Mouse (Mus musculus) monocyte, adult 5-6 weeks (primary cell): ENCODE data around the gene Ralb. TPM values are rescaled to one million over a fixed set of nuclear protein-coding genes. Genes with fewer than 3 reads are reported as not detected.
A peak's percentile ranks its signal among the peaks of the same experiment; 100 is the strongest.

Experiments
- ATAC-seq: fragments of 153-309, 156-312 bp; replicated peaks from 2 replicates; pipeline ENCODE4 v1.8.0; 2017; ENCODE audit warnings: mild to moderate bottlenecking; ENCODE audit not compliant: low TSS enrichment, insufficient number of reproducible peaks, severe bottlenecking, poor library complexity, low FRiP score
- total RNA-seq: library from RNA; stranded (forward); fragments of 200-1000, 200-491, 200-594 nt; gene quantifications from 3 replicates; pipeline ENCODE4 v1.2.3, GENCODE M21; 2017

Gene Ralb
- total RNA-seq, 1 experiment from 2014 or later, result 45.4 TPM

DNA sequence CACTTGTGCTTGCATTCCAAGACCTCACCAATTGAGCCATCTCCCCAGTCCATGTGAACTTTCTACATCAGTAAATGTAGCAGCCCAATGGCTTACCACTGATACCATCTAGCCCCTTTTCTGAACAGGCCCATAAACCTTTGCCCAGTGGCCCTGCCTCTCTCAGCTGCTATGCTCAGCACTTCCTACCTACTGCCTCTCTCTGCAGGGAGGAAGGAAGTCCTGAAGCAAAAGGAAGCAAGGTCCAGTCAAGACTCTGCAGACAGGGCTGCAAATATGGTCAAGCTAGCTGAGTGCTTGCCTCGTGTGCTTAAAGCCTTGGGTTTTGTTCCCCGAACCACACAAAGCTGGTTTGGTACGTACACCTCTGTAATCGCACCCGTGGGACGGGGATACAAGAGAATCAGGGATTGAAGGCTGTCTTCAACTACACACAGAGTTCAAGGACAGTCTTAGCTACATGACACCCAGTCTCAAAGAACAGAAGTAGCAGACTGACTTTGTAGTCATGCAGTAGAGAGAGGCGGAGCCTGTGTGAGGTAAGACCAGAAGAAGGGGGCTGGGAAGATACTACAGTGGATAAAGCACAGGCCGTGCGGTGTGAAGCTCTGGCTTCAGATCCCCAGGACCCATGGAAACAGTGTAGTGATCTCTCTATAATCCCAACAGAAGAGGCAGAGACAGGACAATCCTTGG lies 5.9 kb downstream of the Ralb start:
- no peak for ATAC-seq

DNA sequence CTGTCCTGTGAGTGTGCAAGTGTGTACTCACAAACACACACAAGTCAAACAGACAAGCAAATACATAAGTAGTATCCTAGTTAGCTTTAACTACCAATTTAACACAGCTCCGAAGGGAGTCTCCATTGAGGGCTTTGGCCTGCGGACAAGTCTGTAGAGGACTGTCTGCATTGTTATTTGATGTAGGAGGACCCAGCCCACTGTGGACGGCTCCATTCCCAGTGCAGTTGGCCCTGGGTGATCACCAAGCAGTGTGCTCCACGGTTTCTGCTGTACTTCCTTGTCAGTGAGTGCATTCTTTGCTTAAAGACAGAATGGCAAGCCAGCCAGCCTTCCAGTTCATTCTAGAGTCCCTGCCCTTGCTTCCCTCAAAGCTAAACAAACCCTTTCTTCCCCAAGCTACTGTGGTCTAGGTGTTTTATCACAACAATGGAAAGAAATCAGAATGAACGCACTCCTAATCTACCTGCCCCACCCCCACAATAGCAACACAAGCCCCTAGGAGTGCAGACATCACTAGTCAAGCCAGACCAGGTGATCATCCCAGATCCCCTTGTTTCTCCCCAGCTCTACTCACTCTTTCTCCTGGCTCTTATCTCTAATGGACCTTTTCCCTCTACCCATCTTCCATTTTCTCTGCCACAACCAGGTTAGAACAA lies 7.1 kb downstream of the Ralb start:
- no peak for ATAC-seq

DNA sequence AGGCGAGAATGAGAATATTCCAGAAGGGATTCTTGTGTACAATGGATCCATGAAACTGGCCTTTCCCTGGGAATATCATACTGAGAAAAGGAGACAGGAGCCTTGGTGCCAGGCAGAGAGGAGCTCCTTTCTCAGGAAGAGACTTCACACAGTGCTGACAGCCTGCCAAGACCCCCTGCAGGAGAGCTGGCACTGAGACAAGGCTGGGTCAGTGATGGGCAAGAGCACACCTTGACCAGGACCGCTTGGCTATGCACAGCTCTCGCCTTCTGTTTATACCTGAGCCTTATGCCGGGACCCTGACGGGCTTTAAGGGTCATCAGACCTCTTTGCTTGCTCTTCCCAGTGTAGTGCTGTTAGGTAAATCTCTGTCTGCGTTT lies 9.2 kb downstream of the Ralb start:
- ATAC-seq, result no peak

- ATAC-seq, result no peak
These were observed 9.7 kb downstream of the Ralb start for GRCm38 (mm10) chr1:119494712-119495395.

DNA sequence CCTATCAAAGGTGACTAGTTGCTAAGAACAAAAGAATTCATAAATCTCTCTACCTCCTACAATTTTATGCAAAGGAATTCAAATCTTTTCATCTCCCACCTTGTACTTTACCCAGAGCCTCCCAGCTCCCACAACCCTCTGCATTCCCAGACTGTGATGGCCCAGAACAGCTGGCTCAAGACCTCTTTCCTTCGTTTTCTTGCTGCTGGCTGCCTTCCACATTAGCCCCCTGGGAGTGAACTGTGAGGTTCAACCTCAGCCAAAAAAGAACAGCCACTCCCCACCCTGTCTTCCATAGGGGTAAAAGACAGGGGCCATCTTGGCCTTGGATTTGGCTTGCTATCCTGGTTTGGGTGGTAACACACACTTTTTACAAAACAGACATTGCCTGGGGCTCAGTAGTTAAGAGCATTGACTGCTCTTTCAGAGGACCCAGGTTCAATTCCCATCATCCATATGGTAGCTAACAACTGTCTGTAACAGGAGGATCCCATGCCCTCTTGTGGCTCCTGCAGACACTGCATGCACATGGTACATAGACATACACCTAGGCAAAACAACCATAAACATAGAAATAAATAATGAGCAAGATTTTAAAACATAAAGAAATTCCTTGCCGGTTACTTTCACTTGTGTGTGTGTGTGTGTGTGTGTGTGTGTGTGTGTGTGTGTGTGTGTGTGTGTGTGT lies 10.4 kb downstream of the Ralb start:
- no peak for ATAC-seq

- ATAC-seq, result no peak
These were observed 12.1 kb downstream of the Ralb start for GRCm38 (mm10) chr1:119492505-119492904.

DNA sequence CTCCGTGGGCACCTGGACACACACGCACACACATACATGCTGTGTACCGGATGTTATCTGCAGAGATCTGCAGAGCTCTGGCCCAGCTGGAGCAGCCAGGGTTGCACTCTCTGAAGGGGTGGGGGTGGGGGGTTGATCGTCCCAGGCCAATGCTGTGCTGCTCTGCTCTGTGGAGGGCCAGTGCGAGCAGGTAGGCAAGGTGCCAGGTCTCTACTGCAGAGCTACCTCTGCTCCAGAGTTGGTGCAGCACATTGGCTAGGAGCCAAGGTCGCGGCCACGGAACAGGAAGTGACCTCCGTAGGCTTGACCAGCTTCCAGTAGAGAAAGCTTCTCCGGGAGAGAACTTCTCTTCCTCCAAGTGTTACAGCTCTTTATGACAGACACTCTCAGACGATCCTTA lies 12.5 kb downstream of the Ralb start:
- peak; percentile 52 for ATAC-seq

DNA sequence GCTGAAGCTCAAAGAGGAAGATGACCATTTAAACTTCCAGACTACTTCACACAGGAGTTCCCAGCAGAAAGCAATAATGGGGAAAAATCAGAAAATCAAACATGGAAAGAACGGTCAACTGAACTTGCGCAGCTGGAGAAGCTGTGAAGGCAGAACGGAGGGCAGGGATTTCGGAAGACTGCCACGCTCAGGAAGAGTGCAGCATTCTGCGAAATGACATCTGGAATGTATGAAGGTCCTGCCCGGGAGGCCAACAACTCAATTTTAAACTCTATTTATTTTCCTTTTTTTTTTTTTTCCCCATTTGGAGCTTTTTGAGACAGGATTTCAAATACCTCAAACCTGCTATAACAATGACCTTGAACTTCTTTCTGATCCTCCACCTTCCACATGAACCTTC lies 13.8 kb downstream of the Ralb start:
- no peak for ATAC-seq

GRCm38 (mm10) chr1:119487917-119488590 lies 16.5 kb downstream of the Ralb start:
- no peak for ATAC-seq

DNA sequence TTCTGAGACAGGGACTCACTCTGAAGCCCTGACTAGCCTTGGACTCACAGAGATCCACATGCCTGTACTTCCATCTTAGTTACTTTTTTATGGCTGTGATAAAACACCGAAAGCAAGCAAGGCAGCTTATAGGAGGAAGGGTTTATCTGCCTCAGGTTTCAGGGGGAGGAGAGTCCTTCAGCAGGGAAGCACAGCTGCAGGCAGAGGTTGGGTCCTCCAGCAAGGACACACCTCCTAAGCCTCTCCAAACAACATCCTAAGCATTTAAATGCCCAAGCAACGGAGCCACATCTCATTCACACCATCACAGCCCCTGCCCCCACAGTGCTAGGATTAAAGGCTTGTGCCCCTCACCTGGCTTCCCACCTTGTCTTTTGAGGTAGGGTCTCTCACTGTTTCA lies 18.8 kb downstream of the Ralb start:
- no peak for ATAC-seq

DNA sequence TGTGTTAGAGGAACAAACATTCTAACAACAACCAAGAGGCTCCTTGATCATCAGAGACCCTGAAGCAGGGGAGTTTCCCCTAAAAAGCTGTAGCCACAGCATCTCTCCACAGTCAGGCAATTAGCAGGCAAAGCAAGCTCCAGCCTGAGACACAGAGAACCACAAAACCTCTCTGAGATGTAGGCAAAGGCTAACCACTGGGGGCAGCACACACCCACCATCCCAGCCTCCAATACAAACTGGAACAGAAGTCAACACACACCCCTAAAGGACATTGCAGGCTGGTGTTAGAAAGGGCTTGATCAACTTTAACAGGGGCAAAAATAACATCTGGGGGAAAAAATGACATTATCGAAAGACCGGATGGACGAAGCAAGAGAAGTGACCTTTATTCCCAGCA lies 20.1 kb downstream of the Ralb start:
- no peak for ATAC-seq

DNA sequence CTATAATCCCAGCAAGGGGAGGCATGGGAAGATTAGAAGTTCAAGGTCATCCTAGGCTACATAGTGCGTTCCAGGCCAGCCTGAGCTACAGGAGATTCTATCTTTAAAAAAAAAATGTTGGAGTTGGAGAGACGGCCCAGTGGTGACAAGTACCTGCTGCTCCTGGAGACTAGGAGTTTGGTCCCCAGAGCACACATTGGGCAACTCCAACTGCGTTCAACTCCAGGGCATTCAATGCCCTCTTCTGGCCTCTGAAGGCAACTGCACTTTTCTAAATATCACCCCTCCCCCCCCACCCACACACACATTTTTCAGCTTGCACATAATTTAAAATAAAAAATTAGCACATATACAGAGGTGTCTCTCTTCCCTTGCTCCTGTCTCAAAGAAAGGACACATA lies 21.7 kb downstream of the Ralb start:
- ATAC-seq, result no peak

DNA sequence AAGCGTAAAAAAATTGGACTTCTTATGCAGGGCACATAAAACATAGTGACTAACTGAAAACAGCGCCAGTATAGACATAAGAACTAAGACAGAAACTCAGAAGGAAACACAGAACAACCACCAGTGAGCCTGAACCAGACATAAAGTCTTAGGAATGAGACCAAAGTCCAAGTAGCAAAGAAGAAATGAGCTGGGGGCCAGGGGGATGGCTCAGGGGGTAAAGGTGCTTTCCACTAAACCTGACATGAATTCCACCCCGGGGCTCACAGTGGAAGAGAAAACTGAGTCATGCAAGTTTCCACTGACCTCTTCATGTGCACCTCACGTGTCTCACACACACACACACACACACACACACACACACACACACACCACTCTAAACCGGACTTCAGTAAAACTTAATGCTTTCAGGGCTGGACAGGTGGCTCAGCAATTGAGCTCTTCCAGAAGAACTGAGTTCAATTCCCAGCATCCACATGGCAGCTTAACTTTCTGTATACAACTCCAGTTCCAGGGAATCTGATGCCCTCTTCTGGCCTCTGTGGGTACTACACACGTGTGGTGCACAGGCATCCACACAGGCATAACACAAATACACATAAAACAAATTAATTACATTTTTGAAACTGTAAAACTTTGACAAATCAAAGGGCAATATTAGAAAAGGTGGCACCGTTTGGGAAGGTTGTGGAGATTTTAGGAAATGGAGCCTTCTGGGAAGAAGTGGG lies 23.2 kb downstream of the Ralb start:
- ATAC-seq, result no peak

GRCm38 (mm10) chr1:119480678-119481077 lies 23.9 kb downstream of the Ralb start:
- ATAC-seq, result no peak

- ATAC-seq, result no peak
These were observed 25.0 kb downstream of the Ralb start for GRCm38 (mm10) chr1:119479641-119480040.

DNA sequence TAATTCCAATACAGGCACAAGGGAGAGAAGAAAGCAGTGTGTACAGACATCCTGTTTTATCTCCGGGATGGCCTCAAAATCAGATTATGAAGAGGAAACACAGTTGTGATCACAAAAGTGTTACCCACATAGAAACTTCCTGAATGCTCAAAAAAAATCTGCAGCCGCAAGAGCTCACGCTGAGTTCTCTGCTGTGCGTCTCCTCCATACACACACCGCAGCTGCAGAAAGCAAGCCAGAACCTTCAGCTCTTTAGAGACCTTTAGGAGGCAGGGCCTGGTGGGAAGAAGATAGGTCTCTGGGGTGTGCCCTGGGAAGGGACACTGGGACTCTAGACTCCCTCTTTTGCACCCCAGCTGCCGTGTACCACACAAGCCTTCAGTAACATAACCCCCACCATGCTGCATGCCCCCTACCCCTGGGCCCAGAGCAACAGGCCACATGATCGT lies 27.7 kb downstream of the Ralb start:
- ATAC-seq, result no peak

DNA sequence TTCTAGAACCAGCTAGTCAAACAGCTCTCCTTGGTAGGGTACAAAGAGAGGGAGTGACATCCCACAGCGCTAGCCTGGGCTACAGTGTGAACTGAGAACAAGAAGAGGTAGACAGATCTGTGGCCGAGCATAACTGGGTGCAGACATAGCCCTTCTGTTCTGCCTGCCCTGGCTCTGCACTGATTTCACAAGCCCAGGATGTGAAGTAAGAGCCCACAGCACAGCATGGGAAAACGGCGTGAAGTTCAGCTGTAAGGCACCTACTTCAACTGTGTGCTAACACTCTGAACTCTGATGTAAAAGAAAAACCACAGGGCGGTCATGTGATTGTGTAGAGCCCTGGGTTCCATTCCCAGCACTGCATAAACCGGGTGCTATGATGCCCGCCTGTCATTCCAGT lies 29.9 kb downstream of the Ralb start:
- no peak for ATAC-seq

DNA sequence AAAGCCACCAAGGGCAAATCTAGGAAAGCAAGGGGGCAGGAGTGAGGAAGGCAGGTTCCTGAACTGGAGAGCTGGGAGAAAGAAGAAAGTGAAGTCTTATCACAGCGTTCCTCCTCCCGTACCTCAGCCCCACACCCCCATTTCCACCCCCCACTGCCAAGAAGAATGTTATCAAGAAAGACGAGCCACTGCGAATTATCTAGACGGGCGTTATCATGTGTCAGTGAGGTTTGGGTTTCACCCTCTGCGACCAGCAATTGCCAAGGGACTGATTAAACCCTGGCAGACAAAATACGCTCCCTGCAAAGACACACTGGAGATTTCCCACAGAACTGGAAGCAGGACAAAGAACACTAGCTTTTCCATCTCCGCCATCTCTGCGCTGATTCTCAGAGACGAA lies 31.9 kb downstream of the Ralb start:
- ATAC-seq, result no peak
